Mouse (Mus musculus) G1E (cell line): ENCODE data around the gene Gfm2. TPM values are rescaled to one million over a fixed set of nuclear protein-coding genes. Genes with fewer than 3 reads are reported as not detected.
A peak's percentile ranks its signal among the peaks of the same experiment; 100 is the strongest.

Experiments
- ATAC-seq: 2 replicates; pipeline ENCODE4 v1.8.0; 2016; ENCODE audit warnings: mild to moderate bottlenecking; ENCODE audit not compliant: insufficient number of reproducible peaks, poor library complexity, low FRiP score, severe bottlenecking; ENCODE audit errors: extremely low read depth
- DNase-seq: peaks from one replicate; pipeline ENCODE4 v3.0.0; 2012; ENCODE audit warnings: low spot score
- H3K27me3 ChIP-seq: 2 replicates; pipeline ENCODE4 v1.6.1; 2012; ENCODE audit warnings: mild to moderate bottlenecking, low read length, inconsistent platforms; ENCODE audit not compliant: insufficient read depth
- H3K36me3 ChIP-seq: replicated peaks from 2 replicates; pipeline ENCODE3; 2012; ENCODE audit warnings: mild to moderate bottlenecking, inconsistent platforms
- H3K4me1 ChIP-seq: 2 replicates; pipeline ENCODE4 v1.6.1; 2012; ENCODE audit warnings: low read depth, low read length, inconsistent platforms, mixed read lengths; ENCODE audit not compliant: insufficient read depth
- H3K4me3 ChIP-seq: 2 replicates; pipeline ENCODE4 v1.5.1; 2012; ENCODE audit warnings: low read depth, mild to moderate bottlenecking, inconsistent platforms, low read length, moderate library complexity, mixed read lengths
- H3K9me3 ChIP-seq: replicated peaks from 2 replicates; pipeline ENCODE4 v1.6.1; 2012; ENCODE audit warnings: inconsistent platforms
- CTCF ChIP-seq: IDR thresholded peaks from 2 replicates; pipeline ENCODE4 v1.5.1; 2012; ENCODE audit warnings: low read depth, low read length, inconsistent platforms, mixed read lengths
- GATA1 ChIP-seq: IDR thresholded peaks from 2 replicates; pipeline ENCODE4 v1.6.1; 2012; ENCODE audit warnings: borderline replicate concordance, low read length, inconsistent platforms, mixed read lengths
- GATA2 ChIP-seq: IDR thresholded peaks from 2 replicates; pipeline ENCODE4 v1.6.1; 2012; ENCODE audit warnings: low read depth, low read length, inconsistent platforms, borderline replicate concordance
- POLR2AphosphoS5 ChIP-seq: IDR thresholded peaks from 2 replicates; pipeline ENCODE4 v1.6.1; 2012; ENCODE audit warnings: low read depth, low read length, inconsistent platforms; ENCODE audit not compliant: insufficient replicate concordance
- TAL1 ChIP-seq: conservative IDR thresholded peaks from 2 replicates; pipeline ENCODE4 v1.6.1; 2012; ENCODE audit warnings: low read depth, low read length, inconsistent platforms, mixed read lengths
- polyA plus RNA-seq: library from polyadenylated mRNA; stranded (reverse); fragments of >175 nt; gene quantifications from 2 replicates; pipeline ENCODE4 v1.2.3, GENCODE M21; 2012
- total RNA-seq, 2 experiments: library from RNA; stranded (forward) in 1 of 2; stranded (reverse) in 1 of 2; fragments of 200-1000 nt in 1 of 2; fragments of >200 nt in 1 of 2; fragmentation: Nextera tagmentation in 1 of 2; gene quantifications; 2 replicates each; pipeline ENCODE4 v1.2.3; 2014 to 2017

The Gfm2 gene
- total and polyA plus RNA-seq, 3 experiments: 28.4 to 55.8 (median 51.4) TPM

- Histone ChIP-seq H3K4me3 (no peak overlapping the region), H3K27me3 (no peaks in the 10 kb centered on the region), H3K4me1 (peaks cover 7% of the 10 kb centered on the region), H3K36me3 (peaks cover 75% of the 10 kb centered on the region), H3K9me3 (no peaks in the 10 kb centered on the region)
- no peak for TF ChIP-seq TAL1
- TF ChIP-seq GATA1: no peak
- TF ChIP-seq CTCF: no peak
- TF ChIP-seq GATA2: no peak
- no peak for TF ChIP-seq POLR2AphosphoS5
- no peak for DNase-seq
- ATAC-seq: no peak
Measured at GRCm38 (mm10) chr13:97184656-97185055, 46.9 kb downstream of the Gfm2 start.

GRCm38 (mm10) chr13:97186346-97186745, 48.6 kb downstream of the Gfm2 start:
- H3K4me3 ChIP-seq: no peak overlapping the region
- peaks cover 7% of the 10 kb centered on the region for H3K4me1 ChIP-seq
- H3K36me3 ChIP-seq: peaks cover 73% of the 10 kb centered on the region
- DNase-seq (no peak), ATAC-seq (no peak)
- no peaks in the 10 kb centered on the region for H3K27me3 ChIP-seq
- H3K9me3 ChIP-seq: no peaks in the 10 kb centered on the region
- no peak for TF ChIP-seq CTCF
- no peak for TF ChIP-seq GATA2
- no peak for TF ChIP-seq POLR2AphosphoS5
- no peak for TF ChIP-seq TAL1
- no peak for TF ChIP-seq GATA1

- Histone ChIP-seq H3K4me3 (no peak overlapping the region), H3K27me3 (no peaks in the 10 kb centered on the region), H3K4me1 (peaks cover 7% of the 10 kb centered on the region), H3K9me3 (no peaks in the 10 kb centered on the region), H3K36me3 (peaks cover 74% of the 10 kb centered on the region)
- ATAC-seq (peak; percentile 23; the same call in 1 of the 2 replicates), DNase-seq (peak; percentile 32)
- no peak for TF ChIP-seq TAL1
- no peak for TF ChIP-seq POLR2AphosphoS5
- no peak for TF ChIP-seq CTCF
- no peak for TF ChIP-seq GATA1
- TF ChIP-seq GATA2: no peak
Measured at GRCm38 (mm10) chr13:97187693-97188092, 50.0 kb downstream of the Gfm2 start.

- Histone ChIP-seq H3K4me1 (peaks cover 17% of the 10 kb centered on the region), H3K27me3 (no peaks in the 10 kb centered on the region), H3K36me3 (peaks cover 61% of the 10 kb centered on the region), H3K9me3 (no peaks in the 10 kb centered on the region), H3K4me3 (no peak overlapping the region)
- no peak for DNase-seq
- ATAC-seq: no peak
- TF ChIP-seq TAL1 (no peak), GATA1 (no peak), POLR2AphosphoS5 (no peak)
Measured at GRCm38 (mm10) chr13:97192649-97193048, 54.9 kb downstream of the Gfm2 start.

- Histone ChIP-seq H3K4me1 (peaks cover 22% of the 10 kb centered on the region), H3K27me3 (no peaks in the 10 kb centered on the region), H3K36me3 (peaks cover 56% of the 10 kb centered on the region), H3K4me3 (no peak overlapping the region), H3K9me3 (no peaks in the 10 kb centered on the region)
- DNase-seq: no peak
- ATAC-seq: no peak
- TF ChIP-seq CTCF (no peak), GATA2 (no peak), POLR2AphosphoS5 (no peak), TAL1 (no peak), GATA1 (no peak)
Measured at GRCm38 (mm10) chr13:97193420-97193819, 55.7 kb downstream of the Gfm2 start.

GRCm38 (mm10) chr13:97196186-97196924, 58.6 kb downstream of the Gfm2 start:
- no peaks in the 10 kb centered on the region for H3K9me3 ChIP-seq
- H3K36me3 ChIP-seq: peaks cover 34% of the 10 kb centered on the region
- DNase-seq: no peak
- H3K4me1 ChIP-seq: peaks cover 32% of the 10 kb centered on the region
- no peak overlapping the region; the same call in 1 of the 2 replicates for H3K4me3 ChIP-seq
- no peaks in the 10 kb centered on the region for H3K27me3 ChIP-seq
- no peak for ATAC-seq
- TF ChIP-seq GATA1 (no peak), POLR2AphosphoS5 (no peak), GATA2 (no peak), TAL1 (no peak), CTCF (no peak)
